Mouse (Mus musculus) kidney, adult 2 months (tissue): Measurements from ENCODE around the gene Wdr86. TPM values are rescaled to one million over a fixed set of nuclear protein-coding genes. Genes with fewer than 3 reads are reported as not detected.

Source experiments
- DNase-seq: peaks from one replicate; pipeline ENCODE4 v3.0.0; 2021
- H3K27ac ChIP-seq: fragments of 200-500 bp; 2 replicates; pipeline ENCODE4 v1.5.1; 2012; ENCODE audit warnings: low read depth, low read length, control low read depth, inconsistent platforms; ENCODE audit not compliant: insufficient read depth
- H3K27me3 ChIP-seq: fragments of 200-500 bp; replicated peaks from 2 replicates; pipeline ENCODE4 v1.6.1; 2012; ENCODE audit warnings: mild to moderate bottlenecking, moderate library complexity, low read length, inconsistent platforms; ENCODE audit not compliant: control insufficient read depth, insufficient read depth
- H3K36me3 ChIP-seq: fragments of 200-500 bp; 2 replicates; pipeline ENCODE4 v1.6.1; 2012; ENCODE audit warnings: mild to moderate bottlenecking, moderate library complexity, low read length, inconsistent platforms; ENCODE audit not compliant: control insufficient read depth, insufficient read depth
- H3K4me1 ChIP-seq: fragments of 200-500 bp; 2 replicates; pipeline ENCODE4 v1.6.1; 2011; ENCODE audit warnings: low read length; ENCODE audit not compliant: control insufficient read depth, insufficient read depth
- H3K4me3 ChIP-seq: fragments of 200-500 bp; 2 replicates; pipeline ENCODE4 v1.5.1; 2011; ENCODE audit warnings: mild to moderate bottlenecking, low read depth, low read length, control low read depth; ENCODE audit not compliant: insufficient read depth
- CTCF ChIP-seq: fragments of 200-500 bp; conservative IDR thresholded peaks from 2 replicates; pipeline ENCODE4 v1.5.1; 2011; ENCODE audit warnings: low read depth, mild to moderate bottlenecking, control low read depth, low read length, moderate library complexity, mixed read lengths; ENCODE audit not compliant: insufficient read depth, insufficient read length
- POLR2A ChIP-seq: fragments of 200-500 bp; IDR thresholded peaks from one replicate; pipeline ENCODE4 v1.6.1; 2011; ENCODE audit warnings: low read depth, low read length, control low read depth
- WGBS: fragments of 180-500 bp; shearing (Covaris S2); methylation state at CpG from one replicate; pipeline ENCODE4 v1.1.7; 2018; 5-methylcytosine and 5-hydroxymethylcytosine counted together
- polyA plus RNA-seq: library from polyadenylated mRNA; depleted of rRNA; stranded (reverse); fragments of >200 nt; gene quantifications from 2 replicates; pipeline ENCODE4 v1.2.3, GENCODE M21; 2012

Gene Wdr86
- polyA plus RNA-seq, 1 experiment, result 7.0 TPM

DNA sequence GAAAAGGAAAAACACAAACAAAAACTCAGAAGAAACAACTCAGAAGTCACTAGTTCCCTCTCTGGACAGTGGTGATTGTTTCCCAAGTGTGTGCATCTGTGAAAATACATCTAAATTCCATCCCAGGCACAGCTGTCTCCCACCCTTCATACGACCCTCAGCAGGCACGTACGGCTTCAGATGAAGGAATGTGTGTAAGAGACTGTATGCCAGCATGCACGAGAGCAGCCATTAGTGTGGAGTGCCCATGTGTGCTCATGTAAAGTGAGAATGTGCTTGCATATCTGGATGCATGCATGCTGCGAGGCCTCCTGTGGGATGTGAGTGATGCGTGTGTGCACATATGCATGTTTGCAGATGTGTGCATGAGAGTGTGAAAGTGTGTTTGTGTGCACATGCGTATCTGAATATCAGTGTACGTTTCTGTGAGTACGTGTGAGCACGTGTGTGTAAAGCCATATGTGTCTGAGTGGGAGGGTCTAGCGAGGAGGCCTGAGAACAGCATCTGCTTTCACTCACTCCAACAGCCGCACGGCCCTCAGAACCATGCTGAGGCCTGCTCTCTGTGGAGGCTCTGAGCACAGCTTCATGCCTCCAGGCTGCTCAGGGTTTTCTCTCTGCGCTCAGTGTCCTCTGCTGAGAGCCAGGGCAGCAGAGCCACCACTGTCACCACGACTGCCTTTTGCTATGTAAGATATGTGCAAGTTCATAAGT lies 10.8 kb upstream of the Wdr86 start:
- 81% methylated on average over 15 of the region's 15 CpGs for WGBS
- TF ChIP-seq CTCF (no peak), POLR2A (no peak)
- no peak for DNase-seq
- no peaks in the 10 kb centered on the region for H3K27me3 ChIP-seq
- no peak overlapping the region for H3K4me3 ChIP-seq
- H3K36me3 ChIP-seq, result no peaks in the 10 kb centered on the region
- H3K27ac ChIP-seq, result no peak overlapping the region
- no peaks in the 10 kb centered on the region for H3K4me1 ChIP-seq

DNA sequence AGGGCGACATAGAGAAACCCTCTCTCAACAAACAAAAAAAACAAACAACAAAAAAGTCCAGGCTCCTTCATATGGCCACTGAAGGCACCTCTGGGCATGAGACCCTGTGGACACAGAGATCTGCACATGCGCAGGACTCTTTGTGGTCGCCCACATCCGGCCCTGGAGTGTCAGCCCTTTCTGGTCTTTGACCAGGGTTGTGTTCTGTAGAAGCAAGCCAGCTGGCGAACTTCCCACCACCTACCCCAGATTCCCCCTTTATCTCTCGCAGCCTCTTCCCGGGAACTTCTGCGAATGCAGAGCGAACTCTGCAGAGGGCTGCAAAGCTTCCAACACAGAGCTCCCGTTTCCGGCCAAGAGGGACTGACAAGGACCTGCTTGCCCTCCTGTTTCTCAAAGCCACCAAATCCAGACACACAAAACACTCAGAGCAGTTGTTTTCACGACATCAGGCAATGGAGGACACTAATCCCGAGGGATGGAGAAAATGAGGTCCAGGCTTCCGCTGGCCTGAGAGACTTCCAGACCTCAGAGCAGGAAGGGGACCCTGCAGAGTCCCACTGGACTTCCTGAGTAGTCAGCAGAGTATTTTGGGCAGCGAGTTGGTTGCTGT lies 8.7 kb upstream of the Wdr86 start:
- H3K27ac ChIP-seq, result peak overlapping the region; percentile 32

DNA sequence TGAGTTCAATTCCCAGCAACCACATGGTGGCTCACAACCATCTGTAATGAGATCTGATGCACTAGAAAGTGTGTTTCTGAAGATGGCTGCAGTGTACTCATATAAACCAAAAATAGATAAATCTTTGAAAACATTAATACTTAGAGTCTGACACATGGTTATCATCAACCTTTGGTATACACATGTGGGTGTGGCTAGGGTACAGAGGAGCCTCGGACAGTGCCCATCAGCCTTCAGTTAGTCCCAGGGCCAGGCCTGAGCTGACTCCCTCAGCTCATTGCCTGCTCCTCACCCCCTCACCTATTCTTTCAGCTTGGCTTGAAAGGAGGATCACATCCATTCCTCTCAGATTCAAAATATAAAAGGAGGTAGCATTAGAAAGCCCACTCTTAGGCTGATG lies 8.0 kb upstream of the Wdr86 start:
- Histone ChIP-seq H3K36me3 (no peaks in the 10 kb centered on the region), H3K27ac (peak overlapping the region; percentile 18; the same call in 1 of the 2 replicates), H3K27me3 (no peaks in the 10 kb centered on the region), H3K4me1 (no peaks in the 10 kb centered on the region), H3K4me3 (no peak overlapping the region)
- WGBS, result 87% methylated on average over 1 of the region's 1 CpGs
- TF ChIP-seq POLR2A (no peak), CTCF (no peak)
- DNase-seq, result no peak

More for the DNA sequence above, 8.7 kb upstream of the Wdr86 start:
- TF ChIP-seq CTCF, result no peak
- no peak for TF ChIP-seq POLR2A
- WGBS, result 57% methylated on average over 15 of the region's 15 CpGs
- Histone ChIP-seq H3K27me3 (no peaks in the 10 kb centered on the region), H3K36me3 (no peaks in the 10 kb centered on the region), H3K4me1 (no peaks in the 10 kb centered on the region), H3K4me3 (no peak overlapping the region)
- DNase-seq, result peak; percentile 84

DNA sequence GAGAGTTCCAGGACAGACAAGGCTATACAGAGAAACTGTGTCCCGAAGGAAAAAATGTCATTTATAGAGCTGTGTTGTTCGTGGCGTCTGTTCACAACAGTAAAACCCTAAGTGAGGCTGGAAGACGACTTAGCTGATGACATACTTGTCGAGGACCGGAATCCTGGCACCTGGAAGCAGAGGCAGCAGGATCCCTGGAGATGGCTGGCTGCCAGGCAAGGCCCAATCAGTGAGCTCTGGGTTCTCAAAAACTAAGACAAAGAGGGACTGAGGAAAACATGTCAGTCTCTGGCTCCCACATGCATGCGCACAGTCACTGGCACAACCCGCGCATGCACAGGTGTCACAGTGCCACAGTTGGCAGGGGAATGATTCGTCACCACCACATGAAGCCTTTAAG lies 7.1 kb upstream of the Wdr86 start:
- TF ChIP-seq CTCF (no peak), POLR2A (no peak)

DNA sequence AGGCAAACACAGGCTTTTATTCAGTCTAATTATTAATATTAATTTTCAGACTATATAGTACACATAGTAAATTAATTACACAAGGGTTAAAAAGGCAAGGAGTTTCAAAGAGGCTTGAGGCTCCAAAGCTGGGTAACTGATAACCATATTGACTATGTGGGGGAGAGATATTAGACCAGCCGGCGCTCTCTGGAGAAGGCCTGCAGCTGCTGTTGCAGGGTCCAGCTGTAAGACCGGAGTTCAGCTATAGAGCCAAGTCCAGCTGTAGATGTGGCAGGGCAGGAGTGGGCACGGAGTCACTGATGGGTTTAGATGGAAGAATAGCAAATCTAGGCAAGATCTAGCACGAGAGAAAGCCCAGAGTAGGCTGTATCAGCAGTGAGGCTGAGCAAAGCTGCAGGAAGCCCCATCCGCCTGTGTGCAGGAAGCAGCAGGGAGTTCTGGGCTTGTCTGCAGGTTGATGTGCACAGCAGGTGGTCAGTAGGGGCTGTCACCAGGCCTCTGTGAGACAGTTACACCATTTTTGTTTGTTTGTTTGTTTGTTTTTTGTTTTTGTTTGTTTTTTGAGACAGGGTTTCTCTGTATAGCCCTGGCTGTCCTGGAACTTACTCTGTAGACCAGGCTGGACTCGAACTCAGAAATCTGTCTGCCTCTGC lies 3.4 kb upstream of the Wdr86 start:
- Histone ChIP-seq H3K4me3 (no peak overlapping the region), H3K27ac (no peak overlapping the region), H3K27me3 (peaks cover 6% of the 10 kb centered on the region; the same call in 1 of the 2 replicates), H3K36me3 (no peaks in the 10 kb centered on the region), H3K4me1 (no peaks in the 10 kb centered on the region; the same call in 1 of the 2 replicates)
- WGBS, result 69% methylated on average over 7 of the region's 7 CpGs
- TF ChIP-seq POLR2A, result no peak
- no peak for DNase-seq

More for the DNA sequence above, 7.1 kb upstream of the Wdr86 start:
- no peak for DNase-seq
- Histone ChIP-seq H3K27me3 (no peaks in the 10 kb centered on the region), H3K36me3 (no peaks in the 10 kb centered on the region), H3K27ac (no peak overlapping the region), H3K4me1 (no peaks in the 10 kb centered on the region; the same call in 1 of the 2 replicates), H3K4me3 (no peak overlapping the region)
- WGBS, result 95% methylated on average over 10 of the region's 10 CpGs

DNA sequence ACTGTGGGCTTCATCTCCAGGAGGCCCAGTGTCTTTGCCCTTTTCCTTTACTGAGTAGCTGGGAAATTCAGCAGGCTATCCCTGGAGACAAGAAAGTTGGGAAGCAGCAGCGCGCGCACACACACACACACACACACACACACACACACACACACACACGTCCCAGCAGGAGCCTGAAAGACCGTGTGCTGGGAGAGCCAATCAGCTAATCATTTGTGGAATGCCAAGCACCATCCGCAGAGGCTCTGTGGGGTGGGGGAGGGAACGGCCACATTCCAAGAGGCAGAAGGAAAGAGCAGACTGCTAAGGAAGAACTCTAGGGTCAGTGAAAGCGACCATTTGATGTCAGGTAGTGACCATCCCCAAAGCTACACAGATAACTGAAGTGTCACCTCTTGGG lies 2.6 kb upstream of the Wdr86 start:
- peak; percentile 66 for DNase-seq
- H3K4me1 ChIP-seq, result no peaks in the 10 kb centered on the region; the same call in 1 of the 2 replicates
- TF ChIP-seq CTCF (no peak), POLR2A (no peak)
- H3K27me3 ChIP-seq, result peaks cover 6% of the 10 kb centered on the region; the same call in 1 of the 2 replicates
- no peaks in the 10 kb centered on the region for H3K36me3 ChIP-seq
- H3K4me3 ChIP-seq, result no peak overlapping the region
- WGBS, result 10% methylated on average over 8 of the region's 8 CpGs
- 0 out of 2 replicates have a peak overlapping the region, but pooled peaks have one; percentile 26 for H3K27ac ChIP-seq

DNA sequence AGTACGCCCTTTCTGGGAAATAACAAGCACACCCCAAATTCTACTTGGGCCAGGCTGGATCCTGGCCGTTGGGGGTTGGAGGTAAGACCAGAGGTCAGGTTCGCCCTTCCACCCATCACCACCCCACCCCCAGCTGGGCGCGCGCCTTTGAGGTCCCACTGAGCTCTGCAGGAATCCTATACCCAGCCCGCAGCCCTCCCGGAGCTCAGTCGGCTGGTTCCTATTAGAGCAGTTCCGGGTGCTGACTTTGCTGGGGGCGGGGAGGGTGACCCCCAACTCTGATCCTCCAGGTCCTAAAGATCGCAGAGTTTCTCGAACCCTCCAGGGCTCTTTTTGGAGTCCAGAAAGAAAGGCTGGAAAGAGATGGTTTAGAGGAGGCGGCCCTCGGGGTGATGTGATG lies 459 bp upstream of the Wdr86 start:
- TF ChIP-seq CTCF, result no peak
- no peak for TF ChIP-seq POLR2A
- Histone ChIP-seq H3K36me3 (no peaks in the 10 kb centered on the region), H3K4me1 (no peaks in the 10 kb centered on the region; the same call in 1 of the 2 replicates), H3K4me3 (peak overlapping the region; percentile 49), H3K27me3 (peaks cover 6% of the 10 kb centered on the region; the same call in 1 of the 2 replicates), H3K27ac (peak overlapping the region; percentile 56; the same call in 1 of the 2 replicates)
- peak; percentile 27 for DNase-seq
- WGBS, result 13% methylated on average over 15 of the region's 15 CpGs
